Mouse (Mus musculus) ovary, postnatal 14 days (tissue): ENCODE data around the gene Grem1.

Experiments used
- DNase-seq: peaks from one replicate; pipeline ENCODE4 v3.0.0; 2022; ENCODE audit warnings: low spot score

The Grem1 gene

GRCm38 (mm10) chr2:113758311-113759161 lies at the start of gene Grem1:
Gene Grem1, minus strand, starts transcription at chr2:113758646.
- DNase-seq: no peak

DNA sequence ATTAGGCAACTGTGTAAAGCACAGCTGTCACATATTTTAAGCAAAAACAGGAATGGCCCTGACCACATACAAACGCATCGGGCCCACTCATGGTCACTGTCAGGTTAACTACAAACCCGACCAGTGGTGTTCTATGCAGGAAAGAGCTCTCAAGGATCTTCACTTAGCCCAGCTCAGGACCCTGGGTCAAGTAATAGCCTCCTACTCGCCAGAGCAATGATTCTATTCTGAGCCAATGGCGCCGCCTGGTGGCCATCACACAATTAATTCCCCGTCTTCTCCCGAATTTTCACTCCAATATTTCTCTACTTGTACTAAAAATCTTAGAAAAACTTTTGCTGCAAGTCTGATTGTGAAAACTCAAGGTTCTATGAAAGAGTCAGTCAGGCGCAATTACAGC lies 49.2 kb upstream of the Grem1 start:
- peak; percentile 71 for DNase-seq

GRCm38 (mm10) chr2:113806851-113807577 lies 48.6 kb upstream of the Grem1 start:
- no peak for DNase-seq

GRCm38 (mm10) chr2:113805765-113806164 lies 47.3 kb upstream of the Grem1 start:
- no peak for DNase-seq

DNA sequence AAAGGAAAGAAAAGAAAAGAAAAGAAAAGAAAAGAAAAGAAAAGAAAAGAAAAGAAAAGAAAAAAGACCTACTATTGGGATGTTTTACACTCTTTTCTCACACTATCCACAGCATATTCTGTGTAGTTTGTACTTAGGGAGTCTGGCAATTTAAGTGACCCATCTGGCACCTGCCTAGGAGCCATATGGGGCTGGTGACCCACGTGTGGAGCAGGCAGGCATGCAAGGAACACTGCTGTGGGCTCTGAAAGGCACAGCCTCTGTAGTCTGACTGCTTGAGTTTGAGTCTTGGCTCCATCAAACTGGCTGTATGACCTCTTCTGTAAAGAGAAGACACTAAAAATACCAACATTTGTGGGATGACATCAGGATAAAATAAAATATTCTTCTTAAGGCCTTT lies 45.3 kb upstream of the Grem1 start:
- no peak for DNase-seq

DNA sequence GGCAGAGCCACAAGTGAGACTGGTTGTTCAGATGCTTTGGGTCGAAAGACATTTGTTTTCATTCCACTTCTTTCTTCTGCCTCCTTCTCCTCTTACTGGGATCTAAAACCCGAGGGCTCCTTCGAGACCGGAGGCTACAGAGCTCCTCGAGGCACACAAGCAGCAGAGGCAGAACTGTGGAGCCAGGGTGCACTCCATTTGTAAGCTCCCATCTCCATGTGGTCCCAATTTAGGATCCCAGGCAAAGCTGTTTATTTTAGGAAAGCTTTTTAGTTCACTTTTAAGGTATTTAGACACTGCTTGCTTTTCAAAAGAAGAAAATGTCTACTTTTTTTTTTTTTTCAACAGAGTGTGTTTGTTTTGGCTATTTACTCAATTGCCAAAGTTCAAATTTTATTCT lies 42.4 kb upstream of the Grem1 start:
- no peak for DNase-seq

DNA sequence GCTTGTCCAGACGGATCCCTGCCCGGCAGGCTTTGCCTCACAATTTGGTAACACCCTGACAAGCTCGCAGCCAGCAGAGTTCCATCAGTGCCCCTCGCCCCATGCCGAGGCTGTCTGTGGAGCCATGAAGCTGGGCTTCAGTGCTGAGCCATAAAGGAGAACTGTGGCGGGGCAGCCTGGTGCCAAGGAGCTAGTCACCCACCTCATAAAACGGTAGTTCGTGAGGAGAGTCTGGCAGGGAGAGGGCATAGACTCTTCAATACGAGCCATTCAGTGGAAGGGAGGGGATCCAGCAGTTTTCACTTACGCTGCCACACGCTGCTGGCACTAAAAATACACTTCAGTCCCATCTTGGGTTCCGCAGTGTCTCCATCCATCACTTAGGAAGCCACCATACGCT lies 40.2 kb upstream of the Grem1 start:
- no peak for DNase-seq

GRCm38 (mm10) chr2:113795186-113795585 lies 36.7 kb upstream of the Grem1 start:
- DNase-seq: no peak

DNA sequence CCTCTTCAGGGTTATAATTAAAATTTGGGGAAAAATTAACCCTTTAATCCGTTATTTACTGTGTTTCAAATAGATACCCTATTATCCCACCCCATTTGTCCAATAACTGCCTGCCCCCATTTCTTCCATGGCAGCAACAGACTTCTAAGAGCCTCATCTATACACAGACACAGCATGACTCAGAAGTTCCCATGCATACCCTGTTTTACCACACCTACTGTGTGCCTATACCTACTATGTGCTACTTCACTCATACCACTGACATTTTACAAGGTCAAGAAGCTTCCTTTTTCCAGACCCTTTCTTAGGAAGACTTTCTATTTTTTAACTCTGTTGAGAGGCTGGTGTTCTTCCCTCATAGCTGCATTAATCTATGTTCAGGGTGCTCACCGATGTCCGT lies 35.1 kb upstream of the Grem1 start:
- no peak for DNase-seq

DNA sequence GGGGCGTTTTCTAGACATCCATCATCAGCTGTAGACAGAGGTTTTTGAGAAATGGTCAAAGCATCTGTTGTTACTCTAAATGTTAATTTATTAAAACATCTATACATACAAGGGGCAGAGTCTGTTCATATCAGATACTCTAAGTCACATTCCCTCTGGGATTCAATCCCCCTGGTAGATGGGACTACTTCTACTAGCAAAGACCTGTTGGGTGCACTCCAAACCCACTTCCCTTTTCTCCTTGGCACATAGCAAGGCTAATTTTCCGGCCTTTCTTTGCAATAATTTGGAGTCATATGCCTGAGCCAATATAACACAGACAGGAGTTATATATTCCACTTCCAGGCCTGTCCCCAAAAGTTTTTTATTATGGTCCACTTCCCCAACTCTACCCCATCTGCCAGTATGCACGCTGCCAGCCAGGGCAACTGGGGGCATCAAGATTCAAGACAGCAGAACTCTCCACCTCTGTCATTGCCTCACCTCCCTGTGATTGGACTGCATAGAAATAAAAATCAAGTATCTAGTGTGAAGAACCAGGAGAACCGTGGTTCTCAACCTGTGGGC lies 30.5 kb upstream of the Grem1 start:
- no peak for DNase-seq

GRCm38 (mm10) chr2:113787882-113788281 lies 29.4 kb upstream of the Grem1 start:
- DNase-seq: no peak

DNA sequence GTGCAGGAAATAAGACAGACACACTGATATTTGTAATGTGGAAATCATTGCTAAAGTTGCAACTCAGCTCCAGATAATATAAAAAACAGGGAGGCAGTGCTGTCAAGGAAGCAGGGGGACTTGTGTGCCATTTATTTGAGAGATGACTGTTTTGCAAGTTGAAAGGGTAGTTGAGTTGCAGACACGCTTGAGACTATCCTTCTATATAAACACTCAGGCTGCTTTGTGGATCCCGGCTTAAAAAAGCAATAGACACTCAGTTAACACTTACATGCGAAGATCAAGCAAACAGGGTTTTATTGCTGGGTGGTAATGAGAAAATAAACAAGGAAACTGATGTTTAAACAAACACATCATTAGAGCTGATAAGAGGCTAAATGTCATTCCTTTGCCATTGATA lies 26.4 kb upstream of the Grem1 start:
- no peak for DNase-seq

DNA sequence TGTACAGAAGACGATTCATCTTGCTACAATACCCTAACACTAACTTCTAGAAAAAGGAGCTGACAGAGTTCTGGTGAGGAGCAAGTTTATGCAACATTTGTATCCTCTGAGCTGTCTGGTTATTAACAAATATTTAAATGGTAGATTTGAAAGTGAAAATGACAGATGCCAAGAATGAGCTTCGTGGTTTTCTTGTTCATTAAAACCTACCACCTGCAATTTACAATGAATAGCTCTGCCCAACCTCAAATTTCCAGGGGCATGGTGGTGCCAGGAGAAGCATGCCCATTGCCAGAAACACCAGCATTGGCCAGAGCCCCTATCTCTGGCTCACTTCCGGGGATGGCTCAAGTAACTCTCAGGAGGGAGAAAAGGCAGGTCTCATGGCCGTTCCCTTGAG lies 23.1 kb upstream of the Grem1 start:
- no peak for DNase-seq

DNA sequence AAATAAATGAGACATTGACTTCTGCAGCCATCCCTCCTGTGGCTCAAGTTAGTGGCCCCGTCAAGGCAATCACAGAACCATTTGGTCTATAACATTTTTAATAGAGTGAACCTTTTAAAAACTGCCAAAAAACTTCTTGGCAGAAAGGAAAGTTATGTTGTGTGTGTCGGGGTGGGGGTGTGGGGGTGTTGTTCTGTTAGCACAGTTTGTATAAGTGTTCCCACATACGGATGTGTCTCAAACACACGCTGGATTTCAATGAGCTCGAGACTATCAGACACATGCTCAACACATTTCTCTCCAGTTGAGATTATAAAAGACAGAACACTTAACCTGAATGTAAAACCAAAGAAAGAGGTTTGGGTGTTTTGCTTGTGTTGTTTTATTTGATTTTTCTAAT lies 22.7 kb upstream of the Grem1 start:
- DNase-seq: no peak

DNA sequence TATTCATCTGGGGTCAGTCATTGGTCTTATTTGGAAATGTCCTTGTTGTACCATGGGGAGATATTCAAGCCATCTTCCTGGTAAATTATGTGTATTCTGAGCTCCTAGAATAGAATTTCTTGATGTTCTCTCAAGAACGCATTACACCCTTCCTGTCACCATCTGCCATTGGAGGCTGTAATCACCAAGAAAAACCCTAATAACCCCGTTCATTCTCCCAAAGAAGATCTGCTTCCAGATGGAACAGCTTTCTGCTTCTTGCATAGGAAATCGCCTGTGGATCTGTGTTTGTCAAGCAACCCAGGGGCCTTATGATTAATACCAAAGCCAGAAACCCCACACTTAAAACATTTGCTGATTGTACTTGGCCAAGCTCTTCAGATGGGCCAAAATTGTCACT lies 20.9 kb upstream of the Grem1 start:
- DNase-seq: no peak

GRCm38 (mm10) chr2:113778036-113778435 lies 19.6 kb upstream of the Grem1 start:
- DNase-seq: no peak

DNA sequence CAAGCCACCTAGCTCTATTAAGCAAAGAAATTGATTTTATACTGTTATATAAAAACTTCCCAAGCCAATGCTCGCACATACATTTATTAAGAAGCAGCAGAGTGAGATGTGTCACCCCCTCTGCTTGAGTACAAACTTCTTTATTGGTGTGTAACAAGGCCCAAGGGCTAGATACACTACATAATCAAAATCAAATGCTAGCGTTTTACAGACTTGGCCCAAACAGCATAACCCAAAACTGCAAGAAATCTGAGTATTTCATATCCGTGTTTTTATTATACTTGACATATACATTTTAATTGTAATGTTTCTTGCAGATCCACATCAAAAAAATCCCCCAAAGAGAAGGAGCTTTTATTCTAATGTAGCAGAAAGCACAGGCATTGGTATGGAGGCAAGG lies 17.9 kb upstream of the Grem1 start:
- DNase-seq: no peak

GRCm38 (mm10) chr2:113774150-113774805 lies 15.8 kb upstream of the Grem1 start:
- no peak for DNase-seq

- no peak for DNase-seq
These were observed 10.3 kb upstream of the Grem1 start for GRCm38 (mm10) chr2:113768541-113769303.

GRCm38 (mm10) chr2:113765885-113766284 lies 7.4 kb upstream of the Grem1 start:
- no peak for DNase-seq

GRCm38 (mm10) chr2:113764968-113765367 lies 6.5 kb upstream of the Grem1 start:
- DNase-seq: no peak
